Mouse (Mus musculus) 3T3-L1 (cell line): ENCODE data around the gene Arg1.
A peak's percentile ranks its signal among the peaks of the same experiment; 100 is the strongest.

Source experiments
- DNase-seq: peaks from one replicate; pipeline ENCODE4 v3.0.0-alpha.2; 2015; ENCODE audit warnings: low read depth, low spot score

The Arg1 gene

DNA sequence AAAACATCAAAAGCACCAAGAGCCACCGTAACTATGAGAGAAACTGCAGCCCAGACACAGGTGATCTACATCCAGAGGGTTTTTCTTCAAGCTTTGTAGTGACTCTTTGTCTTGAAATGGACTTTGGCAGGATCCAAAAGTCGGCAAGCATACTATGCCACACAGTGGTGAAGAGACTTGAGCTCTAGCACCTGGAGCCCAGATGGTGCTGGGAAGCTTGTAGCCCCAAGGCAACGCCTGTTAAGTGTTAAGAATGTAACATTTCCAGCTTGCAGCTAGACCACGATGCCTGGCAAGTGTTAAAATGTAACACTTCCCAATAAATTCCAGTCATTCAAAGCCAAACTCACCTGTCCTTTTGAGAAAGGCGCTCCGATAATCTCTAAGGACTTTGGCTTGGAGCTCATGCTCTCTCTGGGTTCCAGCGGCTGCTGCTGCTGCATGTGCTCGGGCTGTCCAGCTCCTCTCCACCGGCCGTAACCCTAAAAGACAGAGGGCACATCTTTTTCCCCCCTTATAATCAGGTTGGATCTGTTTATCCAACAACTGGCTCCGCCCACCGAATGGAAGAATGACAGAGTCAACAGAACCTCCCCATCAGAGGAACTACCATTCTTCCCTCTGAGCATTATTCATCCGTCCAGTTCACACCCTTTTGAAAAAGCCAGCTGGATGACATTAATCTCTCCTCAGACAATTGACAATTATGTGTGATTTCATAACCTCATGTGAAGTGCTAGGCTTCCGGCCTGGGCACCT, at the start of gene Arg1:
Gene Arg1 (minus strand): TSS at position 523 of the 759 bp plus-strand sequence.
- peak; percentile 60 for DNase-seq

DNA sequence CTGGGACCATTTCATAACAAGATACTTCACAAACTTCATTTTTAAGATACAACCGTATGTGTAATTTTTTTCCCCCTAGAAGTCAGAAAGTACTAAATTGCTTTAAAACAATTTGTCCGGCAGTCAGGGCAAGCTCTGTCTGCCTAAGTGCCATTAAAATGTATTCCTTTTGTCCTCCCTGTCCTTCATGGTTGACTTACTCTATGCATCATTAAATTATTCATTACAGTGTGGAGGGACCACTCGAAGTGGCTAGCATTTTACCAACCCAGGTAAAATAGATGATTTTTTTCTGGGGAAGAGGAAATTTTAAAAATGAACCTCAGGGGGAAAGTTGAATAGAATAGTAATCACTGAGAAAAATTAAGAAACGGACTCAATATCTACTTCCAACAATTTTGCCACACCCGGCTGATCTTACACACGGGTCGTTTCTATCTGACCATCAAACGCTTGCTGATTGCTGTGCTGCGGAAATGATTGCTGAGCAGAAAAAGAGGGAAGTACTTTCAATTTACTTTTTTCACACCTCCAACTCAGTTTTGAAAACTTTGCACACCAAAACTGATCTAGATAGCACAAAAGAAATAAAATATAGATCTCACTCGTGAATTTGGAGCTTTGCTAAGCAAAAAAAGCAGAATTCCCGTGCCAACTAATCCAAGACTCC, 46.7 kb upstream of the Arg1 start:
- no peak for DNase-seq

DNA sequence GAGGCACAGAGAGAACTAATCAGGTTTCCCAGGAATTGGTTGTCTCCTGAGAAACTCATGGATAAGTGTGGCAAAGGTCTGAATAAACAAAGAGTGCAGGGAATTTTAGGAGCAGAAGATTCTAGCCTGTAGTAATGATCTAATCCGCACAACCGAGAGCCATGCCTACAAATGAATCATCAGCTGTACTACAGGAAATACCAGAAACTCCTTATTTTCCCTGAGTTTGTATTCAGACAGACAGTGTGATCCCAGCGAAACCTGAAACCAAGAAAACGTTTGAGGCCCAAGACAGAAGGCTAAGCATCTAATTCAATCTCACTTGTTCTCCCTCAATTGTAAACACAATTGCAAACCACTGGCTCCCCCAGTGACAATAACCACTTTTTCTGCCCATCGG, 46.1 kb upstream of the Arg1 start:
- DNase-seq = peak; percentile 83

DNA sequence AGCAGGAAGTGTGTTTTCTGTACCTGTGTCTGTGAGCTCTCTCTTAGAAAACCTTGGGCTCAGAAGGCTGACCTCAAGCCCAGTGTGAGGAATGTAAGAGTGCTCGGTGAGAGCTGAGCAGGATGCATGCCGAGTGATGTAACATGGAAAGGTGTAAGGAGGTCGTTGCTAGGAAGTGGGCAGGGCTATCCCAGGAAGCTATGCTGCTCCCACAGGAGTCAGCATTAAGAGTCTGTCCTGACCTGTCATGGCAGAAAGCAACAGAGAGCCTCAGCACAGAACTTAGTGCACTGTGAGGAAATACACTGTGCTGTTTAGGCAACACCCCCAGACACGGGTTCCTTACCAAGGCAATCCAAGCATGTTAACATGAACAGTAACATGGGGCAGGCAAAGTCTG, 45.6 kb upstream of the Arg1 start:
- DNase-seq = peak; percentile 71

DNA sequence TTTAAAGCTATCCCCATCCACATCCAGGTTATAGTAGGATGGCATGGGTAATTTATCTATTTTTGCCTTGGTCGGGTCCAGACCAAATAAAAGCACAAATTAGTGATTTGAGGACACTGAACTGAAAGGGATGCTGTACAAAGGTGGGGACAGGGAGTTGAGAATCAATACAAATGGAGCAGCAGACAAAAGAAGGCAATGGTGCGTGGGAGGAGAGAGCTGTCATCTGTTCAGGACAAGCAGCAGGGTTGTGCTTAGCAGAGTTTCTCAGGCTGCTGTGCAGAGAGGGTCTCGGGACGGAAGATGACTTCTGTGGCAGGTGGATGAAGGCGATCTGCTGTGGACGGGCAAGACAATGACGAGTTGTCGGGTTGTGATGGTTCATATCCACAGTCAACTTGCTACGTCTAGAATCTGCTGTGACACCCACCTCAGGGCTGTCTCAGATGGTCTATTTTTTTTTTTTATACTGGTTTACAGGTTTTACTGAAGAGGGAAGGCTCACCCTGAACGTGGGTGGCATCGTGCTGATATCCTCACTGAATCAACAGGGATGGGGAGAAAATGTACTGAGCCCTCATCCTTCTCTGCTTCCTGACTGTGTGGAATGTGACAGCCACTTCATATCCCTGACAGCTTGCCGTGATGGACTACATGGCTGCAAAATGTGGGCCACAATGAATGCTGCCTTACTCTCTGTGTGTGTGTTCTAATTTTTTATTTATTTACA, 38.7 kb upstream of the Arg1 start:
- no peak for DNase-seq

DNA sequence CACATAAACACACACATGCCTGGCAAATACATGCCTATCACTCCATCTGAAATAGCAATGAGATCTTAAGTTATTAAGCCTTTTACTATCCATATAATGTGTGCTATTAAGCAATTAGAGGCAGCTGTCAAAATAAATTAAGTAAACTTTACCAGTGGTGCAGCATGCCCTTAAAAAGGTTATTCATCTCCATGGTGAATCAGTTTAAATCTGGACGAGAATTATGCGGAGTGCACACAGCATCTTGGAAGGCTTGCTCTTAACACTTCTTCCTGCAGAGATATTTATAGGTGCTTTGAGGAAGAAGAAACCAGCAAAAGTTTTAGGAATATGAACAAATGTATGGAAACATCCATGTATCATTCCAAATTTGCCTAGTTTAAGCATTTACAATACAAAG, 34.6 kb upstream of the Arg1 start:
- no peak for DNase-seq

DNA sequence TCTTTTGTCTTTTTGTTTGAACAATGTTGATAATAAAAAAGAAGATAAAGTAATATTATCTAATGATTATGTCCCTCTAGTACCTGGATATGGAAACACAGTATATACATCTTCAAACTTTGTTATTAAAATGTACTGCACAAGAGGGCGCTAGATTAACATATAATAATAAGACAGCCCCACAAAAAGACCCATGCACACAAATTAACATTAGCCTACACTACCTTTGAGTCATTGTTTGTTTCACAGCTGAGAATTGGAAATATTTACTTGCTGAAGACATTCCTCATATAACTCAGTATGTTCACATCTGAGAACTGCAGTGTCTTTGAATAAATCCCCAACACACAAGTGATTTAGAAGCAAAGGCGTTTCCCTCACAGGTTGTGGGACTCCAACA, 33.8 kb upstream of the Arg1 start:
- peak; percentile 66 for DNase-seq

DNA sequence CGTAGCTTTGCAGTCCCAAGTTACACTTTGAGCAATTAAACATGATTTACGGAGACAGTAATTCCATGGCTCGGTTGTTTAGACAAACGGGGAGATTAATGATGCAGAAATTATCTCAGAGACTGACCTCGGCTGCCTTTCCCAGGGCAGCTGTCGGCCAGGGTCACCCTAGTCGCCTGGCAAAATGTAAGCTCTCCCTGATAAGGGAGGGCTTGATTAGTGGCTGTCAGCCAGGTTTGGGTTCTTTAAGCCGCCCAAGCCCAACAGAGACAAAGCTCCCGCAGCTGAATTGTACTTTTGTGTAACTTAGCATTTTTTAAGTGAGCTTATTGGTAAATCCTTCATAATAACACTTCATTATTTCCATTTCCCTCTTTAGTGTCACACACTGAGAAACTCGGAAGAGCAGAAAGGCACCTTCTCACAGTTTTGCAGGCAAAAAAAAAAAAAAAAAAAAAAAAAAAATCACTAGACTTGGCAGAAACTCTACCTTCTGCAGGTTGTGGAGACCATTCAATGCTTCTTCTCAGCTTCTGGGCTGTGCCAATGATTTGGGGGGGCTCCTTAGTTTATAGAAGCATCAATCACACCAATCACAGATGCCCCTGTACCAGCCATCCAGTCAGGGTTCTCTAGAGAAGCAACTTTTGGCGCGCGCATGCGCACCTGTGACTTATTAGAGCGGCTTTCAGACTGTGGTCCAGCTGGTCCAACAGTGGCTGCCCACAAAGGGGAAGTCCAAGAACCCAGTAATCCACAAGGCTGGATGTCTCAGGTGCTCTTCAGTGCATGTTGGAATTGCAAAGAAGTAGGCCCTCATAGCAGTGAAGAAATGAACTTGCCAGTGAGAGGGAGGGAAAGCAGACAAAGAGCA, 32.0 kb upstream of the Arg1 start:
- DNase-seq = no peak

DNA sequence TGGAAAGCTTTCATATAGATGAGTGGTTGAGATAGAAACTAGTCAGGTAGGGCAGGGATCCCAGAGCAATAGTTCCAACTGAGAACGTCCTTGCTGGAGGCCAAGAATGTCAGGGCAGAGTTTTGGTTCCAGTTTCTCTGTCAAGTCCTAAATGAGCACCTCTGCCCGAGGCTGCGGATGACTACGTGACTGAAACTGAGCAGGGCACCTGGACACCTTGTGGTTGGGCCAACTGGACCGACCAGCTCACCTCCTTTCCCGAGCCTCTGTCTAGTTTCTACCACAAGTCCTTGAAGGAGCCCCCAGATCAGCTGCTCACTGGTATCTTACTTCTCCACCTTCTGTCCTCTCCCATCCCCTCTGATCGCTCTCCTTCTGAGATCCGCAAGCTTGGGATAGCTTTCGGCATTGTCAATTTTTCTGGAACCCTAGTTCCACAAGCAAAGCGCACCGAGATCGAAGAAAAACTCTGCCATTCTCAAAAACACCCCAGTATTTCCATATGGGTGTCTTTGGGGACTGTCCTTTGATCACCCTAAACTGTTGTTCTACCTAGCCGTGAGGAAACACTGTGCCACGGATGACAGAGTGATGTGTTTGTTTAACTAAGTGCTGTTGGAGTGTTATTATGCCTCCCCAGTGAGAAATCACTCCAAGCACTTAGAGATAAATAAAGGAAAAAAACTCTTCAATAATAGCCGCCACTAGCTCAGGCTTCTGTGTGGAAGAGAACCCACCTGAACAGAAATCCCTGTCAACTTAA, 31.2 kb upstream of the Arg1 start:
- DNase-seq = no peak

DNA sequence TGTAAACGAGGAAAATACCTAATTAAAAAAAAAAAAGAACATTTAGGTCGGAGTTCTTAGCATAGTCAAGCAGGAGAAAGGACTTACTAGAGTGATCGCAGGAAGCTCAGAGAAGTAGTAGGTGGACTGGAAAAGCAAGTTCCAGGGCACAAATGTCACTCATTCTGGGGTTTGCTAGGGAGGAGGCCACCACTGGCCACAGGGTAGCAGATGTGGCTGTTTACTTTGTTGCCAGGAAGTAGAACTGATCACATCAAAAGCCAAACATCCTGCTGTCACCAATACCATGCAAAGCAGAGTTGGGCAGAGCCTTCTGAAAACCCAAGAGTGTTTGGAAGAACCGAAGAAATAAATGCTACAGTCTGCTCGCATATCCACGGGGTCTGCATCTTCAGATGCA, 26.6 kb upstream of the Arg1 start:
- no peak for DNase-seq

DNA sequence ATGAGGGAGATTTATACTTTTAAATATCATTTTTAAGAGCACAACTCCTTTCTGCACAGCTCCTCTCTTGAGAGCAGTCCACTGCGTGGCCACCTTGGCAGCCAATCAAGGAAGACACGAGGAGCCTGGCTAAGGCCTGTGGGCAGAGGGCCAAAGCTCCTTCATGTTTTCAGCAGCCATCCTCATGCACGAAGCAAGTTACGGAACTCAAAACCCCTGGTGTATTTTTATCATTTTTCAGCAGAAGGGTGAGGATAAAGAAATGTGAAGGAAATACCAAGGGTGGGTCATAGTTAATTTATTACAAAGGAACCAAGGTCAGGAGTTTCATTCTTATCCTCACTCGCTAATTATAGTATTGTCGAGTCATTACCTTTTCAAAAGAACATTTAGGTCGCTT, 25.3 kb upstream of the Arg1 start:
- no peak for DNase-seq

DNA sequence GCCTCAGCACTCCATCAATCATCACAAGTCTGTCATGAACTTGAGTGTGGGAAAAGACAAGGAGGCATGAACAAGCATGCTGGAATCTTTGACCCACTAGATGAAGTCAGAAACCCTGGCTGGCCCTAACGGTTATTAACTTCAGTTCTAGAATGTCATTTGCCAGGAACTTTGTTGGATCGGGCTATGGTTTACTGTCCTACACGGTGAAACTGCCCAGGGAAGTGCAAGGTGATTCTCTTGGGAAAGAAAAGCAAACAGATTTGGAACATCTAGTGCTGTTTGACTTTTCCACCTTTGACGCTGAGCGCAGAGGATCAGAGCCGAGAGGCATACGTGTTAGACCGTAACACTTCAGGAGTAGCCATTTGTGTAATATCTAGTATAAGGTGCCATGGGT, 24.3 kb upstream of the Arg1 start:
- DNase-seq = peak; percentile 48

DNA sequence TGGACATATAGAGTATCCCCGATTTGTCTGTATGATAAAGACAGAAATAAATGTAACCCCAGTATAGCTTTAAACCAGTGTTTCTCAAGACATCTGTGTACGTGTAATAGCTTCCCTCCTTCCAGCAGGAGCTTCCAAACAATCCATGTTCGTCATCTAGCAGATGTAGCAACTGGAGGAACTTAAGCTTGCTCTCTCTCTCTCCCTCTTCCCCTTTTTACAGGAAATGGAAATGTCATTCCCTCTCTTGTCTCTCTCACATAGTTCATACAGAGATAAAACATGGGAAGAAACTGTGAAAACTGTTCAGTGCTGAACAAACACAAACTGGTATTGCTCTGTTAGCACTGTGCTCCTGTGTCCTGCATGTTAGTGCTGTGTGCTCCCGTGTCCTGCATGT, 22.9 kb upstream of the Arg1 start:
- DNase-seq = no peak

DNA sequence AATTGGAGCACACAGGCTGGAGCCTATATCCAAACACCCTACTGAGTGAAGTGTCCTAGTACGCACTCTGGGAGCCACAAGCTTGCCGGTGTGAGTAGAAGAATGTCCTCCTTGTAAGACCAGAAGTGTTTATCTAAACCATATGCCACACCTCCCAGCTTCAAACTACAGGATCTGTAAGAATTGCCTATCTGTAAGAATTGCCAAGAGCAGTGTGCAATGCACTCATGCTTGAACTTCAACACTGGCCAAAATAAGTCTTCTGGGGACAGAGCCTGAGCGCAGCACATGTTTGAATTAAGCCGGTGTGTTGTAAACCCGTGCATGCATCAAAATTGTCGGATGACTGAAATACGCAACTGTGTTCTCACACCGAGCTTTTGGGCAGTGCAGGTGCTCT, 21.0 kb upstream of the Arg1 start:
- DNase-seq = no peak

DNA sequence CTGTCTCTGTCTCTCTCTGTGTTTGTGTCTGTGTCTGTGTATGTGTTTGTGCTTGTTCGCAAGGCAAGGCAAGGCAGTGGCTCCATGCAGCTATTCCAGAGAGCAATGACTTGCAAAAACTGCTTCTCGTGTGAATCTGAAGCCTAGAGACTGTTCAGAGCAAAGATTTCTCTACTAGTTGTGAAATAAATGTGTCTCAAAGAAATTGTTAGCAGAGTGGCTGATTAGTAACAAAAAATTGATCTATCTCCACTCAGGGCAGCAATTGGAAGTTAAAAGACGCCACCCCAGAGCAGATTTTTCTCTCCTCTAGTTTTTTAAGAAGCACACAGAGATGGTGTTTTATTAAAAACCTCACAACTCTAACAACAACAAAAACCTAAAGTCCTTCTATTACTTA, 20.6 kb upstream of the Arg1 start:
- no peak for DNase-seq

DNA sequence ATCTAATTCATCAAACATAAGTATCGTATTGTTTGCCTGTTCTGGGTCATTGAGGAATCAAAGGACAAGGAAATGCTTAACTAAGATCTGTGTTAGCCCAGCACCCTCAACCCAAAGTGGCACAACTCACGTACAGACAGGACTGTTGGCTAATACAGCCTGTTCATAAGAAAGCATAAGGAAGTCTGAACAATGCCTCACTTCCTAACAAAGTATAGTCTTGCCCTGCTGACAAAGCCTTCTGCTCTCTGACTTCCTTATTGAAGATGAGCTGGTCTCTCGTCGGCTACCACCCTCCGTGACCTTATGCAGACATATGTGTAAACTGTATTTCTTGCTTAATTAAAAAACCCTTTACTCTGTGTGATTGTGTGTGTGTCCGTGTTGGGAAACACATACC, 2.9 kb upstream of the Arg1 start:
- DNase-seq = no peak

DNA sequence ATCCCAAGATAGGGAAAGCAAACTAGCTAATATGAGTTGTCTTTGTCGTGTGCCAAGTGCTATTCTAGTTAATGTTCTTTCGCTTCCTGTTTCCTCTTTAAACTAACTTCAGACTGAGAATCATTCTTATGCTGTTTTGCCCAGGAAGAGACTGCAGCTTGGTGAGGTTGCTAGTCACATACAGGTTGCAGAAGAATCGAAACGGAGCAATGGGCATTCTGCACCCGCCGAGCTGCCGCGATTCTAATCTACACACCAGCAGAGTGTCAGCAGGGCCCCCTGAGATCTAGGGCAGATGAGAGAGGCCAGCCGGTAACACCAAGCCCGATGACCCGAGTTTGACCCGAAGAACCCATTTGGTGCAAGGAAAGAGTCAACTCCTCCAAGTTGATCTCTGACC, 788 bp upstream of the Arg1 start:
- no peak for DNase-seq

DNA sequence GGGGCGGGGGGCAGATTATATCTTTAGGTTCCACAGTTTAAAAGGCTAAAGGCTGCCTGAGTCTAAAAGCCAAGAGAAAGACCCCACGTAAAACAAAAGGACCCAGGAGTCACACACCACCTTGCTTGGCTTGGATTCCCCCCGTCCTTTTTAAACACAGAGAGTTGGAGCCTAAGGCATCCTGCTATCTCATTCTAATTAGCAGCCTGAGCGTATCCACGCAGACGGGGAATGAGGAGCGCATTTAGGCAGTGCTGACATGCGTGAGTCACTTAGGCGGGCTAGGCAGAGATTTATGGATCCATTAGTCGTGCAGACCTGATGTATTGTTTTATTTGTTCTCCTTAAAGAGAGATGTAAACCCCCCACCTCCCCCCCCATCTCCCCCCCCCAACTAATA, 904 bp downstream of the Arg1 start:
- DNase-seq = no peak

DNA sequence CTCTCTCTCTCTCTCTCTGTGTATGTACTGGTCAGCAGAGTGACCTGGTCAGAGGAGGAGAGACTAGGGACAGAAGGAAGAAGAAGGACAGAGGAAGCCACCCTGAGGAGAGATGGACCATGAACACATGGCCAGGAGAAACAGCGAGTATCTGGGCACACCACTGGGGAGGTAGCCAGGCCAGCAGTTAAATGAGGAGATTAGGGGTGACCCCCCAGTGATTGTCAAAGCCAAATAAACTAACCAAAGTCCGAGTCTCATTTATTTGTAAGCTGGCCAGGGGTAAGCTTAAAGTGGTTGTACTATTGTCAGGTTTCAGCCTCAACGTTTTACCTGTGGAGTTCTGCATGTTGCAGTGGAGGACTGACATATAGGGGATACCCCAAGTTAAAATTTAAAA, 3.0 kb downstream of the Arg1 start:
- no peak for DNase-seq

DNA sequence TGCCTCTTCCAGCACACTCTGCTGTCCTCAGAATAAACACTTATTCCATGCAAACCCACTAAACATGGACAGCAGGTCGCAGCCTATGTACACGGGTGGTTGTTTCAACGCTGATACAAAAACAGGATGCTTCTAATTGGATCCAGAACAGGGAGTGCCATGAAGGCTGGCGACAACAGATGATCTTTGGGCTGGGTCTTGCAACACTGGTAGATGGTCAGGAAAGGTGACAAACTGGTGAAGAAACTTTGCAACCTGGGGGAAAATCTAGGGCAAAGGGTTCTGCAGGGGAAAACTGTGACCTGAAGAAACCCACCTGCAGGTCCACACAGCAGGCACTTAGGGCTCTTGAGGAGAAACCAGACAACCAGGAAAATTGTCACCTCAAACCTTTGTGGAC, 4.3 kb downstream of the Arg1 start:
- DNase-seq = no peak

DNA sequence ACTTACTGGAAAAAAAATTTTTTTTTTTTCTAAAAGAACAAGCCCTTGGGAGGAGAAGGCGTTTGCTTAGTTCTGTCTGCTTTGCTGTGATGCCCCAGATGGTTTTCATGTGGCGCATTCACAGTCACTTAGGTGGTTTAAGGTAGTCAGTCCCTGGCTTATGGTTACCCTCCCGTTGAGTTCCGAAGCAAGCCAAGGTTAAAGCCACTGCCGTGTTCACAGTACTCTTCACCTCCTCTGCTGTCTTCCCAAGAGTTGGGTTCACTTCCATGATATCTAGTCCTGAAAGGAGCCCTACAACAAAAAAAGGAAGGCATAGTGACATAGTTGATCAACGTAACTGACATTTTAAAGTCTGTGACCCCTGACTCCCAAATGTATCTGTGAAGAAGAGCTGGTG, 11.8 kb downstream of the Arg1 start:
- DNase-seq = no peak
